Mouse (Mus musculus): Measurements from ENCODE around the gene Card14.
A peak's percentile ranks its signal among the peaks of the same experiment; 100 is the strongest.

Gene Card14

GRCm38 (mm10) chr11:119298917-119299316 is 8.7 kb upstream of the Card14 start:
- no peak for TF ChIP-seq GATA4 (IDR thresholded peaks at IDR 0.05; ENCODE audit: insufficient replicate concordance, low read length)

- peak; percentile 6; the same call in 1 of the 2 replicates for TF ChIP-seq GATA4 (IDR thresholded peaks at IDR 0.05; ENCODE audit: insufficient replicate concordance, low read length)
Observed at GRCm38 (mm10) chr11:119299391-119300245, 8.0 kb upstream of the Card14 start, which contains the start of gene Eif4a3. Gene Eif4a3, minus strand, starts transcription at chr11:119300089.

- no peak; the same call in 1 of the 2 replicates for TF ChIP-seq GATA4 (IDR thresholded peaks at IDR 0.05; ENCODE audit: insufficient replicate concordance, low read length)
Observed at GRCm38 (mm10) chr11:119300246-119300935, 7.2 kb upstream of the Card14 start.

- no peak for TF ChIP-seq GATA4 (IDR thresholded peaks at IDR 0.05; ENCODE audit: insufficient replicate concordance, low read length)
Observed at GRCm38 (mm10) chr11:119300986-119301385, 6.6 kb upstream of the Card14 start.

GRCm38 (mm10) chr11:119304904-119305712 is 2.5 kb upstream of the Card14 start:
- no peak for TF ChIP-seq GATA4 (IDR thresholded peaks at IDR 0.05; ENCODE audit: insufficient replicate concordance, low read length)

- no peak for TF ChIP-seq GATA4 (IDR thresholded peaks at IDR 0.05; ENCODE audit: insufficient replicate concordance, low read length)
Observed at GRCm38 (mm10) chr11:119306762-119307657, 558 bp upstream of the Card14 start.

- no peak for TF ChIP-seq GATA4 (IDR thresholded peaks at IDR 0.05; ENCODE audit: insufficient replicate concordance, low read length)
Observed at GRCm38 (mm10) chr11:119307916-119308315, 348 bp downstream of the Card14 start.

GRCm38 (mm10) chr11:119310621-119311020 is 3.1 kb downstream of the Card14 start:
- TF ChIP-seq GATA4 (IDR thresholded peaks at IDR 0.05; ENCODE audit: insufficient replicate concordance, low read length), result no peak

GRCm38 (mm10) chr11:119314252-119314936 is 6.8 kb downstream of the Card14 start:
- no peak for TF ChIP-seq GATA4 (IDR thresholded peaks at IDR 0.05; ENCODE audit: insufficient replicate concordance, low read length)

GRCm38 (mm10) chr11:119316720-119317119 is 9.2 kb downstream of the Card14 start:
- no peak for TF ChIP-seq GATA4 (IDR thresholded peaks at IDR 0.05; ENCODE audit: insufficient replicate concordance, low read length)

GRCm38 (mm10) chr11:119322521-119322920 is 15.0 kb downstream of the Card14 start:
- no peak for TF ChIP-seq GATA4 (IDR thresholded peaks at IDR 0.05; ENCODE audit: insufficient replicate concordance, low read length)

GRCm38 (mm10) chr11:119325068-119325467 is 17.5 kb downstream of the Card14 start:
- TF ChIP-seq GATA4 (IDR thresholded peaks at IDR 0.05; ENCODE audit: insufficient replicate concordance, low read length), result no peak

- no peak for TF ChIP-seq GATA4 (IDR thresholded peaks at IDR 0.05; ENCODE audit: insufficient replicate concordance, low read length)
Observed at GRCm38 (mm10) chr11:119330592-119330991, 23.0 kb downstream of the Card14 start.

- TF ChIP-seq GATA4 (IDR thresholded peaks at IDR 0.05; ENCODE audit: insufficient replicate concordance, low read length), result no peak
Observed at GRCm38 (mm10) chr11:119331970-119332369, 24.4 kb downstream of the Card14 start.
